Mouse (Mus musculus) stomach, postnatal 0 days (tissue): Measurements from ENCODE around the gene Gm45717.

Source experiments
- CTCF ChIP-seq: IDR thresholded peaks from 2 replicates; pipeline ENCODE4 v1.5.1; 2016; ENCODE audit warnings: antibody characterized with exemption, low read depth, mild to moderate bottlenecking, moderate library complexity
- EP300 ChIP-seq: optimal IDR thresholded peaks from 2 replicates; pipeline ENCODE3; 2016; ENCODE audit warnings: antibody characterized with exemption

GRCm38 (mm10) chr7:140962733-140963132, 7.0 kb upstream of the Gm45717 start:
- TF ChIP-seq CTCF = no peak
- TF ChIP-seq EP300 = no peak
